Mouse (Mus musculus) cerebellum, adult 2 months (tissue): ENCODE results near the gene Krt5.

Experiments used
- CTCF ChIP-seq: fragments of 200-500 bp; IDR thresholded peaks from 2 replicates; pipeline ENCODE4 v1.5.1; 2011; ENCODE audit warnings: low read depth, mild to moderate bottlenecking, control low read depth, low read length, moderate library complexity, borderline replicate concordance; ENCODE audit not compliant: insufficient read depth
- POLR2A ChIP-seq: fragments of 200-500 bp; IDR thresholded peaks from 2 replicates; pipeline ENCODE4 v1.6.1; 2011; ENCODE audit warnings: low read length, control low read depth, borderline replicate concordance; ENCODE audit not compliant: insufficient read depth

- TF ChIP-seq CTCF (no peak), POLR2A (no peak)
Observed at GRCm38 (mm10) chr15:101697326-101698188, 15.1 kb downstream of the Krt5 start.
